Mouse (Mus musculus) hindbrain, embryonic 10.5 days (tissue): ENCODE measurements around the gene Vav1. TPM values are rescaled to one million over a fixed set of nuclear protein-coding genes. Genes with fewer than 3 reads are reported as not detected.

Experiments used
- polyA plus RNA-seq: library from polyadenylated mRNA; unstranded; fragments of >200 nt; fragmentation: Nextera tagmentation; extraction: Ambion mirVana; gene quantifications from 2 replicates; pipeline ENCODE4 v1.2.1, GENCODE M21; 2016

Gene Vav1
- polyA plus RNA-seq, 1 experiment from 2014 or later, result 2.2 TPM

Other genes starting within 250 kb of the Vav1 start
- 51.1 and 52.0 TPM in 2 replicates for gene Khsrp, start 247.6 kb upstream of the Vav1 start, polyA plus RNA-seq
- gene Slc25a41, start 237.4 kb upstream of the Vav1 start, polyA plus RNA-seq, result not detected in 2 replicates
- gene Crb3, start 220.0 kb upstream of the Vav1 start, polyA plus RNA-seq, result 5.1 and 8.2 TPM in 2 replicates
- 10.5 and 16.2 TPM in 2 replicates for gene Slc25a23, start 219.2 kb upstream of the Vav1 start, polyA plus RNA-seq
- gene Dennd1c, start 200.6 kb upstream of the Vav1 start, polyA plus RNA-seq, result 3.2 and 3.6 TPM in 2 replicates
- gene Tubb4a, start 191.3 kb upstream of the Vav1 start, polyA plus RNA-seq, result 66.9 and 167 TPM in 2 replicates
- 9.8 and 10.5 TPM in 2 replicates for gene Tnfsf9, start 173.8 kb upstream of the Vav1 start, polyA plus RNA-seq
- 0.50 TPM in 1 of 2 replicates, not detected in the other for gene Cd70, start 129.3 kb upstream of the Vav1 start, polyA plus RNA-seq
- 0.18 TPM in 1 of 2 replicates, not detected in the other for gene Tnfsf14, start 84.9 kb upstream of the Vav1 start, polyA plus RNA-seq
- 0.09 and 0.12 TPM in 2 replicates for gene C3, start 51.0 kb upstream of the Vav1 start, polyA plus RNA-seq
- 24.3 and 25.4 TPM in 2 replicates for gene Gpr108, start 30.7 kb upstream of the Vav1 start, polyA plus RNA-seq
- 28.1 and 37.9 TPM in 2 replicates for gene Trip10, start 29.6 kb upstream of the Vav1 start, polyA plus RNA-seq
- 1.5 and 3.6 TPM in 2 replicates for gene Adgre1, start 79.6 kb downstream of the Vav1 start, polyA plus RNA-seq